Mouse (Mus musculus) erythroblast, embryonic 14.5 days (primary cell): Measurements from ENCODE around the gene Pfdn4. TPM values are rescaled to one million over a fixed set of nuclear protein-coding genes. Genes with fewer than 3 reads are reported as not detected.

Source experiments
- H3K27me3 ChIP-seq: 2 replicates; pipeline ENCODE4 v1.6.1; 2012; ENCODE audit warnings: inconsistent platforms; ENCODE audit not compliant: control insufficient read depth
- H3K36me3 ChIP-seq: 2 replicates; pipeline ENCODE4 v1.6.1; 2012; ENCODE audit warnings: mild to moderate bottlenecking, inconsistent platforms; ENCODE audit not compliant: control insufficient read depth
- H3K4me1 ChIP-seq: 2 replicates; pipeline ENCODE4 v1.6.1; 2012; ENCODE audit warnings: inconsistent platforms; ENCODE audit not compliant: control insufficient read depth
- H3K4me3 ChIP-seq: replicated peaks from 2 replicates; pipeline ENCODE3; 2012; ENCODE audit warnings: moderate library complexity, mild to moderate bottlenecking, inconsistent platforms
- H3K9me3 ChIP-seq: 2 replicates; pipeline ENCODE4 v1.6.1; 2012; ENCODE audit warnings: low read length, inconsistent platforms, mixed read lengths; ENCODE audit not compliant: control insufficient read depth
- GATA1 ChIP-seq: IDR thresholded peaks from 2 replicates; pipeline ENCODE4 v1.6.1; 2012; ENCODE audit warnings: low read length, inconsistent platforms, mixed read lengths
- TAL1 ChIP-seq: IDR thresholded peaks from 3 replicates; pipeline ENCODE4 v1.6.1; 2012; ENCODE audit warnings: low read length, inconsistent platforms, mixed read lengths
- polyA plus RNA-seq: library from polyadenylated mRNA; stranded (reverse); fragments of >175 nt; gene quantifications from 2 replicates; pipeline ENCODE4 v1.2.3, GENCODE M21; 2012

Pfdn4 gene
- polyA plus RNA-seq, 1 experiment: 0.61 TPM

DNA sequence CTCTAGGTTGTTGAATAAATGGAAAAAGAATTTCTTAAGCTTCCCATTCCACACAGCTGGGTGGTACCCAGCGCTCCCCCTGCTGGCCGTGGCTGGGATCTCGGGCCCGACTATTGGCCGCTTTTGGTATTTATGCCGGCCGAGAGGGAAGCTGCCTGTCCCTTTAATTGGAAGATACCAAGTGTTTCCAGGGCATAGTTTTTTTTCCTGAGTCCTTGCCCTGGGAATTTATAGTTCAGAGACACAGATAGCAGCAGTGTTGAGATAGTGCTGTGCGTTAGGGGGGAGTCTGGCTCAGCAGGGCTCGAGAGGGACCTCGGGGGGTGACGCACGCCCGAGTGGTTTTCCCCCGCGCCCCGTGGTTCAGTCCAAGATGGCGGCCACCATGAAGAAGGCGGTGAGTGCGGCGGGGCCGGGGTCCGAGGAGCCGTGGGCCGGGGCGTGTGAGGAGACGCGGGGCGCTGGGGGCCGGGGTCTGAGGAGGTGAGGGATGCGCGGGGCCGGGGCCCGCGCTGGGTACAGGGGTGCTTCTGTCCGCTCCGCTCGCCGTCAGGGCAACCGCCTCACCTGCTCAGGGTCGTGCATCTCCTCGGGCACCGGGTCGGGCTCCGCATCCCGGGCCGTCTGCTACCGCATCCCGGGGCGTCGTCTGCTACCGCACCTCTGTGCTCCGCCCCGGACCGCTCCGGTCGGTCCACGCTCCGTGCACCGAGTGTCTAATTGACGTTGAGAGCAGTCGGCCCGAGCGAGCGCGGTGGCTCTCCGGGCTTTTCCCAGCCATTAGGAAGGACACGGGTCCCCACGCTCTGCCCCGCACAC, 15.1 kb downstream of the Pfdn4 start:
- Histone ChIP-seq H3K27me3 (no peaks in the 10 kb centered on the region), H3K36me3 (peaks cover 7% of the 10 kb centered on the region), H3K4me1 (peaks cover 25% of the 10 kb centered on the region), H3K4me3 (peak overlapping the region; percentile 100), H3K9me3 (no peaks in the 10 kb centered on the region)
- TF ChIP-seq GATA1: no peak
- no peak for TF ChIP-seq TAL1

DNA sequence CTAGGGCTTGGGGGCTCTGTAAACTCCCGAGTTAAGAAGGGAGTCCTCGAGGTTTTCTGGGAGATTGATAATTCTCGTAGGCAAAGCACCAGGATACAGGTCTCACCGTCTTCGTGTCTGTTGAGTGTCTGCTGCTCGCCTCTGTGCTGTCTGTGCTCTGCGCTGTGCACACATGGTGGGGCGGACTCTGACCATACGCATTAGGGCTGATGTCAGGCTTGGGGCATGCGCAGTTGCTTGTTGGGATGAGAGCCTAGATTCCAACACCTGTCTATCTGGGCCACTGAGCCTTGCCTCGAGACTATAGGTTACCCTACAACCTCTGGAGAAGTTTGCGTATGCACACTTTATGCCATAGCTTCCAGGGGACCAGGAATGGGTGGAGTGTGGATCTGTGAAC, 17.5 kb downstream of the Pfdn4 start:
- no peaks in the 10 kb centered on the region for H3K27me3 ChIP-seq
- H3K4me3 ChIP-seq: no peak overlapping the region
- peaks cover 30% of the 10 kb centered on the region for H3K36me3 ChIP-seq
- peaks cover 23% of the 10 kb centered on the region for H3K4me1 ChIP-seq
- no peak for TF ChIP-seq GATA1
- TF ChIP-seq TAL1: no peak
- no peaks in the 10 kb centered on the region for H3K9me3 ChIP-seq

DNA sequence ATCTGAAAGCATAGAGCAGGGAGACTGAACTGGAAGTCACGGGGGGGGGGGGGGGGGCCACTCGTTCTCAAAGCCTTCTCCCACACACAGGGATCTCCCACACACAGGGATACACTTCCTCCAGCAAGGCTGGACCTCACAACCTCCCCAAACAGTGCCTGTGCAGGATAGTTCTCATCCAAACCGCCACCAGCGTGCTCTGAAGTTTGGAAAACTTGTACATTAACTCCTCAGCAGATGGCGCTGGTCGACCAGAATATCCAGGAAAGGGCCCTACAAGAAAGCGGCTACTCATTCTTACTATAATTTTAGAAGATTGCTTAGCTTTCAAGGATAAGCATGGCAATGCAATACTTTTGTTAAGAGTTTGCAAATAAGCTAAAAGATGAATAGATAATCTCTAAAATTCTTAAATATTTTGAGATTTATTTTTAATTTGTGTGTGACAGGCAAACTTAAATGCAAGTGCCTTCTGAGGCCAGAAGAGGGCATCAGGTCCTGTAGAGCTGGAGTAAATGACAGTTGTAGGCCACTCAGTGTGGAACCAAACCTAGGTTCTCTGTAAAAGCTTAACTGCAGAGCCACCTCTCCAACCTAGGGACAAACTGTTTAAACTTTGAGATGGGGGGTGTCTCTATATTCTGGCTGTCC, 24.2 kb downstream of the Pfdn4 start:
- Histone ChIP-seq H3K27me3 (no peaks in the 10 kb centered on the region), H3K4me1 (no peaks in the 10 kb centered on the region), H3K9me3 (no peaks in the 10 kb centered on the region), H3K4me3 (no peak overlapping the region), H3K36me3 (peaks cover 39% of the 10 kb centered on the region)
- no peak for TF ChIP-seq GATA1

DNA sequence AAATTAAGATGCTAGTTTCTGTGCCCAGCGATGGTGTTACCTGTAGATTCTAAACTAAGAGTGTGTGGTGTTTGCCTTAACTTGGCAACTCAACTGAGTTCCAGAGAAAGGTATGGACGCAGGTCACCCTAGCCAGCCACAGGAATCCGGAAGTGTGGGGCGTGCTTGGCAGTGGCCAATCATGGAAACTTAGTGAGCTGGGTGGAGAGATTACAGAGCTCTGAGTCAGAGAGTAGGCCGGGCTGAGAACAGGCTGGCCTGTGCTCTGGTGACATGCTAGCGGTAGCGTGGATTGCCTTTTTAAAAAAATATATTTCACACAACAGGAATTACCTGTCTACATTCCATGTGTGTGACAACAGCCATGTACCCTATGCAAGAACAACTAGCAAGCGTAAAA, 30.3 kb downstream of the Pfdn4 start:
- Histone ChIP-seq H3K27me3 (no peaks in the 10 kb centered on the region), H3K4me3 (no peak overlapping the region), H3K4me1 (no peaks in the 10 kb centered on the region), H3K36me3 (no peaks in the 10 kb centered on the region), H3K9me3 (no peaks in the 10 kb centered on the region; the same call in 1 of the 2 replicates)
- TF ChIP-seq TAL1 (no peak), GATA1 (no peak)

DNA sequence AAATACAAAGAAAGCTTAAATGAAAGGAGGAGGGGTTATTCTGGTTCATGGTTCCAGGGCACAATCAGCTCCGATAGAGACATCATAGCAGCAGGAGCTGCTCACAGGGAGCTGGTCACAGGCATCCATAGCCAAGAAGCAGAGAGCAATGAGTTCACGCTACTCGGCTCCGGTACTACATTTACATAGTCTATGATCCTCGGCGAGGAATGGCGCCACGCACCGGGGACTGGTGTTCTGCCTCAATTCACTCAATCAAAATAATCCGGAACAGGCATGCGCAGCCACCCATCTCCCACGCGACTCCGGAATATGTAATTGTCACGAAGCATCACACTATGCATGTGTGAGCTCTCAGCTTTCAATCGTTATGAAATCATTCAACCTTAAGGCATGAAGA, 31.8 kb downstream of the Pfdn4 start:
- no peaks in the 10 kb centered on the region for H3K4me1 ChIP-seq
- no peaks in the 10 kb centered on the region for H3K36me3 ChIP-seq
- no peaks in the 10 kb centered on the region for H3K27me3 ChIP-seq
- H3K4me3 ChIP-seq: no peak overlapping the region
- TF ChIP-seq TAL1 (no peak), GATA1 (no peak)
- no peaks in the 10 kb centered on the region; the same call in 1 of the 2 replicates for H3K9me3 ChIP-seq

DNA sequence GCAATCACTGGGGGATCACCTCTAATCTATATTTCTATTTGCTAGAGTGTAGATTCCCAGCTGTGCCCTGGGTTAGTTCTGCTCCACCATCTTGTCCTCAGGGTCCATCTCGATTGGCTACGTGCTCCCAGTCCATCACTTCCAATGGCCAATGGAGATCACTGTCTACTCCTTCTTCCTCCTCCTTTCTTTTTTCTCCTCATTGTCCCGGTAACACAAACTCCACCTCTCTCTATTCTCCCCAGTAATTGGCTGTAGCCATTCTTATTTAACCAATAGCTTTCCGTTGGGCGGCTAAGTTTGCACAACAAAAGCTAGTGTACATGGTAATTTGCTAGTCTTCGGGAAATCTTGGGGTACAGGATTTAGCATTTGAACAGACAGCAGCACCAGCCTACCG, 33.5 kb downstream of the Pfdn4 start:
- Histone ChIP-seq H3K9me3 (no peaks in the 10 kb centered on the region; the same call in 1 of the 2 replicates), H3K4me1 (no peaks in the 10 kb centered on the region), H3K4me3 (no peak overlapping the region), H3K27me3 (no peaks in the 10 kb centered on the region), H3K36me3 (no peaks in the 10 kb centered on the region)
- TF ChIP-seq GATA1 (no peak), TAL1 (no peak)

DNA sequence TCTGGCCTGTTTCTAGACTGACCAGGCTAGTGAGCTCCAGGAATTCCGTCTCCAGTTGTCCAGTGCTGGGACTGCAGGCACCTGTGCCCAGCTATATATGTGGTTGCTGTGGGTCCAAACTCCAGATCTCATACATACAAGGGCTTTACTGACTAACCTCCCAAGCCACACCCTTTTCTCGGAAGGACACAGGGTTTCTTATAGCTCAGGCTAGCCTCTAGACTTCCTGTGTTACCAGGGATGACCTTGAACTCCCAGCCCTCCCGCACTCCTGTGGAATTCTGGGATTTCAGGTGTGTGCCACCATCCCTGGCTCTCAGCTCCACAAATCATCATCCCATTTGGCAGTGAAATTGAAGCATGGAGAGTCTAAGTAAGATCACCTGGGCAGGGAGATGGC, 34.0 kb downstream of the Pfdn4 start:
- no peaks in the 10 kb centered on the region for H3K36me3 ChIP-seq
- H3K4me3 ChIP-seq: no peak overlapping the region
- TF ChIP-seq TAL1: no peak
- no peak for TF ChIP-seq GATA1
- H3K9me3 ChIP-seq: no peaks in the 10 kb centered on the region; the same call in 1 of the 2 replicates
- no peaks in the 10 kb centered on the region for H3K27me3 ChIP-seq
- H3K4me1 ChIP-seq: no peaks in the 10 kb centered on the region

DNA sequence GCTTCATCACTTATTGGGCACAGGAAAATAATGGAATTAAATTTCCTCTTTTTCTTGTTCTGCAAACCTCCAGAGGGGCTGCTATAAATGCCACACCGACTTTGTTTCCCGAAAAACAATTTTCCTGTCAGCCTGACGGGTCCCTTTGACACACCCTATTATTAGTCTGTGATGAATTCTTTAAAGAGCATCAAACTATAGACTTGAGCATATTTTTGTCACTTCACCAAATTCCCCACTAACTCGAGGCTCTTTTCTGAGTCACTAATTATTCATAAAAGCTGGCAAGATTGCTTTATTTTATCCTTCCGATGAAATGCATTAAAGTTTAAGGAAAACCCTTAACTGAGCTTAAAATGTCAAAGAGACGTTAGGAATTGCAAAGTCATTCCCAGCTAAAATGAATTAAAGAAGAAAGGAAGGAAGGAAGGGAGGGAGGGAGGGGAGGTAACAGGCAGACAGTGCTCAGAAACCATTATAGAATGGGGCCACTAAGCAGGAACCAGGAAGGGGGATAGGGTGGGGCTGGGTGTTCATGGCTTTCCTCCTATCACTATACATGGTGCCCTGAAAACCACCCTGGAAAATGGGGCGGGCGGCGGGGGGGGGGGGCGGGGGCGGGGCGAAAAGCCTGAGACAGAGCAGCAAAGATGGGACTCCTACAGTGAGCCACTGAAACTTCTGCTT, 38.0 kb downstream of the Pfdn4 start:
- TF ChIP-seq GATA1 (no peak), TAL1 (no peak)
- Histone ChIP-seq H3K4me3 (no peak overlapping the region), H3K9me3 (no peaks in the 10 kb centered on the region; the same call in 1 of the 2 replicates)

DNA sequence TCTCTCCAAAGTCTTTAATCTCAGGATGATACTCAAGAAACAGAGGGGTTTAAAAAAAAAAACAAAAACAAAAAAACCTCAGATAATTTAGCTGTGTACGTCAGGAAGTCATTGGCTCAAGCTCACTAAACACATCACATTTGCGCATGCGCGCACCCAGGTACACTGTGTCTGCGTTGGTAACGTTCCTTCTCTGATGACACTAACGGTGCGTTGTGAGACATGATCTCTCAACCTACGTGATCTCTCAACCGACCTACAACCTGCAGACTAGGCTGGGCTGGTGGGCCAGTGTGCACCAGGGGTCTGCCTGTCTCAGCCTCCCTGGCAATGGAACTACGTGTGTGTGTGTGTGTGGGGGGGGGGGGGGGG, 38.6 kb downstream of the Pfdn4 start:
- Histone ChIP-seq H3K4me1 (no peaks in the 10 kb centered on the region), H3K9me3 (no peaks in the 10 kb centered on the region; the same call in 1 of the 2 replicates), H3K27me3 (no peaks in the 10 kb centered on the region), H3K36me3 (no peaks in the 10 kb centered on the region), H3K4me3 (no peak overlapping the region)
- TF ChIP-seq GATA1 (no peak), TAL1 (no peak)

More for the DNA sequence above, 38.0 kb downstream of the Pfdn4 start:
- Histone ChIP-seq H3K36me3 (no peaks in the 10 kb centered on the region), H3K4me1 (no peaks in the 10 kb centered on the region), H3K27me3 (no peaks in the 10 kb centered on the region)
